Mouse (Mus musculus) heart, embryonic 12.5 days (tissue): ENCODE results near the gene Nek9. TPM values are rescaled to one million over a fixed set of nuclear protein-coding genes. Genes with fewer than 3 reads are reported as not detected.

Experiments
- ATAC-seq: fragments of 200-750 bp; cut with Nextera tagmentation; 2 replicates; pipeline ENCODE4 v1.8.0; 2017; ENCODE audit warnings: moderate TSS enrichment, moderate library complexity; ENCODE audit not compliant: insufficient number of reproducible peaks, low FRiP score
- H3K27ac ChIP-seq: fragments of 300-500 bp; sonication (generic); 2 replicates; pipeline ENCODE4 v1.5.1; 2016; ENCODE audit warnings: mild to moderate bottlenecking, moderate library complexity; ENCODE audit not compliant: poor library complexity, severe bottlenecking
- H3K27me3 ChIP-seq: fragments of 300-500 bp; sonication (generic); replicated peaks from 2 replicates; pipeline ENCODE4 v1.6.1; 2016; ENCODE audit warnings: mild to moderate bottlenecking, moderate library complexity
- H3K36me3 ChIP-seq: fragments of 300-500 bp; sonication (generic); 2 replicates; pipeline ENCODE4 v1.6.1; 2016; ENCODE audit warnings: mild to moderate bottlenecking, moderate library complexity
- H3K4me1 ChIP-seq: fragments of 300-500 bp; sonication (generic); replicated peaks from 2 replicates; pipeline ENCODE4 v1.6.1; 2016; ENCODE audit warnings: mild to moderate bottlenecking
- H3K4me2 ChIP-seq: fragments of 300-500 bp; sonication (generic); 2 replicates; pipeline ENCODE4 v1.6.1; 2016; ENCODE audit warnings: mild to moderate bottlenecking, moderate library complexity
- H3K4me3 ChIP-seq: fragments of 300-500 bp; sonication (generic); 2 replicates; pipeline ENCODE4 v1.5.1; 2016; ENCODE audit warnings: mild to moderate bottlenecking
- H3K9ac ChIP-seq: fragments of 300-500 bp; sonication (generic); 2 replicates; pipeline ENCODE4 v1.6.1; 2016; ENCODE audit warnings: mild to moderate bottlenecking, moderate library complexity
- H3K9me3 ChIP-seq: fragments of 300-500 bp; sonication (generic); replicated peaks from 2 replicates; pipeline ENCODE4 v1.6.1; 2016; ENCODE audit warnings: mild to moderate bottlenecking, moderate library complexity
- WGBS: fragments of 180-500 bp; shearing (Covaris S2); methylation state at CpG from one replicate; pipeline ENCODE4 v1.1.7; 2016; 5-methylcytosine and 5-hydroxymethylcytosine counted together
- polyA plus RNA-seq: library from polyadenylated mRNA; unstranded; fragments of >200 nt; fragmentation: Nextera tagmentation; extraction: Ambion mirVana; gene quantifications from 2 replicates; pipeline ENCODE4 v1.2.1, GENCODE M21; 2016

Nek9 gene
- polyA plus RNA-seq, result 33.8 and 33.9 TPM in 2 replicates

DNA sequence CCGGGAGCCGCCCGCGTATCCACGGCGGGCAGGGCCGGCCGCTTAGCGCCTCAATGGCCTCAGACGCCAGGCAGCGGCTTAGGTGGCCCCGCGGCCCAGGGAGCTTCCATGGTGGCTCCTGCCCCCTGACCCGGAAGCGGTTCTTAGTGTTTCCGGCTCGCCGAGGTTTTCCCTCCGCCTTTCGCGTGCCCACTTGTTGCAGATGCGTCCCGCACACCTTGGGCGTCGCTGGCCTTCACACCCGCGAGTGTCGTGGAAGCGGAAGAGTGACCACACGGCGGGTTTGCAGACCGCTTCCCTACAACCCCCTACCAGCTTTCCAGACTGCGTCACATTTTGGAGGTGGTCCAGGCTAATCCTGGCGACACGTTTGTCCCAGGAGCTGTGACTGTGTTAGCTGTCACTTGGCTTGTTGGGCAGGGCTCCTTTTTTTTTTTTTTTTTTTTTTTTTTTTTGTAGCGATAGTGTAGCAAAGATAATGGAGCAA lies at the start of gene Nek9:
TSS of gene Nek9 (minus strand) at position 120 of the 487 bp plus-strand sequence.
- peak; percentile 88 for ATAC-seq
- H3K4me1 ChIP-seq, result peaks cover 27% of the 10 kb centered on the region

DNA sequence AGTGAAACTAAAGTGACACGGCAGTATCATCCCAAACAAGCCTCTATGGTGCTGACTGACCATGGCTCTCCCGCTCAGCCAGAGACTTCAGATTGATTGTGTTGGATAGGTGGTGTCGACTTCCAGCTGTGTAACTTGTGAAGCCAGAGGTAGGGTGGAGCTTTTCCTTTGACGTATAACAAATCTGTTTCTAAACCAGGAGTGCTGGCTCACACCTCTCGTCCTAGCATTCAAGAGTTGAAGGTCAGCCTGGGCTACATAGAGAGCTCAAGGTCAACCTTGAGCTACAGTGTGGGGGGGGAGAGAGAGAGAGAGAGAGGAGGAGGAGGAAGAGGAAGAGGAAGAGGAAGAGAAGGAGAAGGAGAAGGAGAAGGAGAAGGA lies 46.8 kb upstream of the Nek9 start:
- Histone ChIP-seq H3K4me3 (no peak overlapping the region), H3K4me1 (peaks cover 43% of the 10 kb centered on the region), H3K4me2 (no peak overlapping the region), H3K27me3 (no peaks in the 10 kb centered on the region), H3K9me3 (no peaks in the 10 kb centered on the region), H3K9ac (no peak overlapping the region), H3K27ac (no peak overlapping the region), H3K36me3 (no peaks in the 10 kb centered on the region)
- 33% methylated on average over 5 of the region's 5 CpGs for WGBS
- no peak for ATAC-seq

More for the DNA sequence above, at the start of gene Nek9:
- no peaks in the 10 kb centered on the region for H3K27me3 ChIP-seq
- peaks cover 36% of the 10 kb centered on the region for H3K36me3 ChIP-seq
- peak within 1 kb of the TSS; percentile 91 for H3K4me3 ChIP-seq
- H3K4me2 ChIP-seq, result peak within 1 kb of the TSS; percentile 76
- H3K9ac ChIP-seq, result peak within 1 kb of the TSS; percentile 99
- WGBS, result under 1% methylated on average over 36 of the region's 36 CpGs
- peak within 1 kb of the TSS; percentile 95 for H3K27ac ChIP-seq
- no peaks in the 10 kb centered on the region for H3K9me3 ChIP-seq

DNA sequence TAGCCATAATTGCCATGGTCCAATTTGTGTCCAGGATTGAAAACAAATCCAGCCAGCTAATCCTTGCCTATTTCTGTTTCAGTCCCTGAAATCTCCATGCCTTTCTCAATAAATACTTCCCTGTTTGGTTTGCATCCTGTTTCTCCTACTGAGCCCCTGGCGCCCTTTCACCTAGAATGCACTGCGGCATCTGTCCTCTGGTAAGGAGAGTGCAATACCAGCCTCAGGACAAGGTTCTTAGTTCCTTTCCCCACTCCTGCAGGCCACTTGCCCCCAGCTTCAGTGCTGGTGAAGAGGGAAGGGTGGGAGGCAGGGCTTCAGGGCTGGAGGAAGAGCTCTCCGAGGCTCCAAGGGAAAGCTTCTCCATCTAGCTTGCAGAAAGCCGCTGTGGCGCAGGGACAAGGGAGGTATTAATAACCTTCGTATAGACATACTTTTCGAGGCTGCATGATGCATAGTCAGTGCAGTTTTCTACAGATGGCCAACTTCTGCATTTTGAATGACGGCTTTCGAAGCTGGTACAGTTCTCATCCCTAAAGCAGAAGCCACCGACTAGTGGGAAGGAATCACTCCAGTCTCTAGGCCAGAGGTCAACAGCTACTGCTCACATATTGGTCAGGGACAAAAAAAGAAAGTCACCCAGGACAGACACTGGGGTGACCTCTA lies 46.3 kb upstream of the Nek9 start:
- Histone ChIP-seq H3K4me2 (no peak overlapping the region), H3K36me3 (no peaks in the 10 kb centered on the region), H3K9ac (no peak overlapping the region), H3K27me3 (no peaks in the 10 kb centered on the region), H3K9me3 (no peaks in the 10 kb centered on the region), H3K4me3 (no peak overlapping the region), H3K4me1 (peaks cover 44% of the 10 kb centered on the region), H3K27ac (no peak overlapping the region)
- WGBS, result 68% methylated on average over 10 of the region's 10 CpGs
- ATAC-seq, result no peak

DNA sequence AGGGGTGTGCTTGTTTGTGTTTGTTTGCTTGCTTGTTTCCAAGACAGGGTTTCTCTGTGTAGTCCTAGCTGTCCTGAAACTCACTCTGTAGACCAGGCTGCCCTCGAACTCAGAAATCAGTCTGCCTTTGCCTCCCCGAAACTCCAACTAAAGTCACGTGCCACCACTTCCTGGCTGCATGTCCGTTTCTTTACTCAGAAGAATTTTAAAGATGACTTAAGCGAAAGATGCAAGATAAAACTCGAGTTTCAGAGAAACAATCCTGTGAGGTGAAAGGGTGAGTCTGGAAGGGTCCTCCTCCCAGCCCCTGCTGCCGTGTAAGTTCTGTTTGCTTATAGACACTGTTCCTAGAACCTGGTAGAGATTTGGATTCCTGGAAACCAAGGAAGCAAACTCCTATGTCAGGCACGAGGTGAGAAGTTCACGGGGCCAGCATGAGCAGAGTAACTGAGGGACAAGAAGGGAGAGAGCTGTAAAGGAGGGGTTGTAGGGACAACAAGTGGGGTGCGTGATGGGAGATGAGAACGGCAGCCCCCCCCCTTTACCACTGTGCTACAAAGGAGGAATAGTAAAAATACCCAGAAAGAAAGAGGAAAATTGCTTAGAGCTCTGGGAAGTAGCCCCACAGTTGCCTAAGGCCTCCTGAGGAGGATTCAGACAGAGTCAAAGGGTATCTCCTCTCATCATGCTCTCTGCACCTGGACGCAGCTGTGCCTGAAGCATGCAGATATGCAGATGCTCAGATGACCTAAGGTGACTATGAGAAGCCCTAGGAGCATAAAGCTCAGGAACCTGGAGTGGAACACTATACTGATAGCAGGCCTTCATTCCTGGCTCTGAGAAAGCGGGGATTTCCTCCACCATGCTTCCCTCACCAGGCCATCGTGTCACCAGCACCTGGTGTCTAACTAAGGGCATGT lies 43.9 kb upstream of the Nek9 start:
- 61% methylated on average over 14 of the region's 14 CpGs for WGBS
- H3K4me2 ChIP-seq, result no peak overlapping the region

DNA sequence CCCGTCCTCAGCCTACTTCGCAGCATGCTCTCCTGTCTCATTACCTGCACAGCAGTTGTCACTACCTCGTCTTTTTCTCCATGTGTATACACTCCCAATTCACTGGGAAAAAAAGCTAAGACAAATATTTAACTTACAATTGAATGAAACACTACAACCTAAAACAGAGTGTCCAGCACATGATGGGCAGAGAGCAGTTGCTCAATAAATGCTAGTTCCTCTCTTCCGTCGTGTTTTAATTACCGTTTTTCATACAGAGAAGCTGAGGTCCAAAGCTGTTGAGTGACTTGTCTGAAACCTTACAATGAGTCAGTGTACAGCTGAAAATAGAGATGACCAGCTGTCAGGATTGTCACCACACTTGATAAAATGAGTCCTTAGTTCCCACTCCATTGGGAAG lies 42.4 kb upstream of the Nek9 start:
- ATAC-seq, result no peak
- Histone ChIP-seq H3K4me2 (no peak overlapping the region), H3K4me3 (no peak overlapping the region), H3K27me3 (no peaks in the 10 kb centered on the region), H3K27ac (no peak overlapping the region), H3K36me3 (no peaks in the 10 kb centered on the region), H3K9ac (no peak overlapping the region), H3K9me3 (no peaks in the 10 kb centered on the region), H3K4me1 (peaks cover 27% of the 10 kb centered on the region)
- 86% methylated on average over 6 of the region's 6 CpGs for WGBS

More for the DNA sequence above, 43.9 kb upstream of the Nek9 start:
- no peak for ATAC-seq
- Histone ChIP-seq H3K27me3 (no peaks in the 10 kb centered on the region), H3K36me3 (no peaks in the 10 kb centered on the region), H3K4me3 (no peak overlapping the region), H3K9me3 (no peaks in the 10 kb centered on the region), H3K27ac (no peak overlapping the region), H3K4me1 (peaks cover 28% of the 10 kb centered on the region), H3K9ac (no peak overlapping the region)

DNA sequence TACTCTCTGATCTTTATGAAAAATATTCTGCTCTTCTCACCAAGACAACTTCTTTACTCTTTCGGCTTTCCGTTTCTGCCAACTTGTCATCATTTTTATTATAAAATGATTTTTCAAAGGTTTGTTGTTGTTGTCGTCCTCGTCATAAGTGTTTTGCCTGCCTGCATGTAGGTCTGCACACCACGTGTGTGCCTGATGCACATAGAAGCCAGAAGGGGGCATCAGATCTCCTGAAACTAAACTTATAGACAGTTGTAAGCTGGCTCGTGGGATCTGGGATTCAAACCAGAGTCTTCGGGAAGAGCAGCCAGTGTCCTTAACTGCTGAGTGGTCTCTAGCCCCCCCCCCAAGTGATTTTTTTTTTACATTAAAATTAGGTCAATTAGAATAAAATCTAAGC lies 41.8 kb upstream of the Nek9 start:
- H3K27me3 ChIP-seq, result no peaks in the 10 kb centered on the region
- no peaks in the 10 kb centered on the region for H3K36me3 ChIP-seq
- H3K9ac ChIP-seq, result no peak overlapping the region
- H3K4me1 ChIP-seq, result peaks cover 23% of the 10 kb centered on the region
- no peak overlapping the region for H3K4me3 ChIP-seq
- H3K9me3 ChIP-seq, result no peaks in the 10 kb centered on the region
- WGBS, result 80% methylated on average over 7 of the region's 7 CpGs
- no peak overlapping the region for H3K27ac ChIP-seq
- H3K4me2 ChIP-seq, result no peak overlapping the region
- no peak for ATAC-seq

DNA sequence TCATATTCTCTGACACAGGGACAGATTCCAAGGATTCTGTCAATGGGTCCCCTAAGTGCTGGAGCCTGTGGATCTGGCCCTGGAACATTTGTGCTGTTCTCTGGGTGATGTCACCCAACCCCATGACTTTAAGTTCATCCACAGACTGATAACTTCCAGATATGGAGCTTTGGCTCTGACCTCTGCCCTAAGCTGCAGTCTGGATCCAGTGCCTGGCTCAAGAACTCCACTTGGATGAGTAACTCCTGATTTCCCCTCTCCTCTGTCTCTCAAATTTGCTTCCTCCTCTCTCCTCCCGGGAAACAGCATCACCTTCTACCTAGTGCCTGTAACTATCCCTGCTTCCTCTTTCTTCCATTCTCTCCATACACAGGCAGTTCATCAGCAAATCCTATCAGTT lies 41.1 kb upstream of the Nek9 start:
- Histone ChIP-seq H3K36me3 (no peaks in the 10 kb centered on the region), H3K9me3 (no peaks in the 10 kb centered on the region), H3K4me1 (peaks cover 17% of the 10 kb centered on the region), H3K27me3 (no peaks in the 10 kb centered on the region), H3K4me2 (no peak overlapping the region), H3K27ac (no peak overlapping the region), H3K9ac (no peak overlapping the region), H3K4me3 (no peak overlapping the region)
- 30% methylated on average over 1 of the region's 1 CpGs for WGBS
- no peak for ATAC-seq

DNA sequence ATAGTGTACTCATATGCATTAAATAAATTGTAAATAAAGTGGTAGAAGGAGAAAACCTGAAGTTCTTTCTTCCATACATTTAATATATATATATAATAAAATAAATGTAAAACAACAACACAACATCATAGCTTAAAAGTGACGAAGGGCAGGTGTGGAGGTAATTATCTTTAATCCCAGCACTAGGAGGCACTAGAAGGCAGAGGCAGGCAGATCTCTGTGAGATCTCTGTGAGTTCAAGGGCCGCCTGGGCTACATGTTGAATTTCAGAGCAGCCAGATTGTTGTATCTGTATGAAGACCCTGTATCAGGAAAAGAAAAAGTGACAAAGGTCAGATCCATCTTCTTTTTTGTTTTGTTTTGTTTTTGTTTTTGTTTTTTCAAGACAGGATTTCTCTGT lies 39.1 kb upstream of the Nek9 start:
- H3K27me3 ChIP-seq, result no peaks in the 10 kb centered on the region
- no peaks in the 10 kb centered on the region for H3K9me3 ChIP-seq
- H3K9ac ChIP-seq, result no peak overlapping the region
- no peak overlapping the region for H3K4me3 ChIP-seq
- H3K4me1 ChIP-seq, result peaks cover 13% of the 10 kb centered on the region
- H3K4me2 ChIP-seq, result no peak overlapping the region
- H3K27ac ChIP-seq, result no peak overlapping the region
- ATAC-seq, result no peak
- no peaks in the 10 kb centered on the region for H3K36me3 ChIP-seq
- WGBS, result 79% methylated on average over 2 of the region's 2 CpGs

DNA sequence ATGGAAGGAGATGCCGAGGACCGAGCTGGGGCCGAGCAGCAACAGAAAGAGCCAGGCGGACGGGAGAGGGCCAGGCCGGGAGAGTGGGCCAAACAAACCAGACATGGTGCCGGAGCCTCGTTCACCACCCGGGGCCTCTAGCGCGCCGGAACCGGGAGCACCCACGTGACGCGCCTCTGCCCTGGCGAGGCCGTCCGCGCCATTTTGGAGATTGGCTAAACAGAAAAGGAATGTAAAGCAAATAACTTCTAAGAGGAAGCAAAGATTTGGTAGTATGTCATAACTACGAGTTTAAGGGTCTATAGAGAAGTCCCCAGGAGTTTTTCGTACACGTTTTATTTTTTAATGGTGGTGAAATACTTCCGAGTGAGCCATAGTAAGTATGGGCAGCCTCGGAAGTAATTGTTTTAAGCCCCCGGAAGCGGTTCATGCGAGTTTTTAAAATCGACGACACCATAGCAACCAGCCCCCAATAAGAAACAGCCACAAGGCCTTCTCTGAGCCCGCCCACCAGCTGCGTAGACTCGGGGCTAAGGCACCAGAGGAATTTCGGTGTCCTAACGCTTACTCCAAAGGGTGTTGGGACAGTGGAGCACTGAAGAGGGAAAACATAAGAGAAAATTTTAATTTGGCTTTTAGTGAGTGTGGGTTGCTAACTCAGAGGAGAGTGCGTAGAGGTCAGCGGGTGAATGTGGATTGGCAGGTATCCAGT lies 35.6 kb upstream of the Nek9 start, which contains the start of gene Tmed10:
TSS of gene Tmed10 (minus strand) at position 287 of the 712 bp plus-strand sequence.
- Histone ChIP-seq H3K27ac (peak within 1 kb of the TSS; percentile 79), H3K4me3 (peak within 1 kb of the TSS; percentile 75), H3K27me3 (no peaks in the 10 kb centered on the region), H3K4me2 (peak within 1 kb of the TSS; percentile 81), H3K36me3 (no peaks in the 10 kb centered on the region), H3K9me3 (no peaks in the 10 kb centered on the region), H3K9ac (peak within 1 kb of the TSS; percentile 85), H3K4me1 (peaks cover 21% of the 10 kb centered on the region)
- WGBS, result under 1% methylated on average over 37 of the region's 37 CpGs
- peak; percentile 93 for ATAC-seq

DNA sequence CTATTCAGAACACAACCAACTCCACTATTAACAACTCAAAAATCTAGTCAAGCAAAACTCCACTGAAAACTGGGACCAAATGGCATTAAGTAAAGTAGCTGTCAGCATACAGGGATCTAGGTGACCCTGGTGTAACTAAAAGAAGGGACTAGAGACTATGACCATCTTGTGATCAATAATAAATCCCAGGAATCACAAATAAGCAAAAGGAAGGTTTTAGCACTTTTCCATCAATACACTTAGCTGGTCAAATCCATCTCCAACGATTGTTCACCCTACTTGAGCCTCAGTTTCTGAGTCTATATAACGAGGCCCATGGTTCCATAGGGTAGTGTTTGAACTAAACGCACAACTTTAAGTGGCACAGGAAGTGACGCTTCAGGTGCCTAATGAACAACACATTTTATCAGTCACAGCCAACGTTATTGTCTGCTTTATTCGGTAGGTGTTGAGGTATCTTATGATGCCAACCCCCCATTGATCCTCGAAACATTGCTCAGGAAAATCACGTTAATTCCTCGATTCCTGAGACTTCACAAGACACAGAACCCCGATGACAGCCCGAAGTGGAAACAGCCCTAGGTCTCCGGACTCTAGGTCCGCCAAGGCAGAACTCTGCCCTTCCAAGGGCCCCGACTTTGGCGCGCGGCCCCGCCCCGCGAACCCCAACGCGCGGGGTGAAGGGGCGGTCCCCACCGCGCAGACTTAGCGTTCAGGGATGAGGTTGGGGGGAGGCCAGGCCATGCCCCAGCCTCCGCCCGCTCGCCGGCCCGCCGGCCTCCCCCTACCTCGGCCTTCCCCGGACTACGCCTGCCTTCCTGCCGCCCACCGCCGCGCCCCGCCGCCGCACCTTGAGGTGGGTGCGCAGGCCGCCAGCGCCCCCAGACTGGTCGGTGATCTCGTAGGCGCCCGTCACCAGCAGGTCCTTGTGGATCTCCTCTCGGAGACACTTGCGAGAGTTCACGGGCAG lies 34.7 kb upstream of the Nek9 start:
- peak; percentile 86 for ATAC-seq
- Histone ChIP-seq H3K4me2 (peak overlapping the region; percentile 81), H3K9ac (peak overlapping the region; percentile 85), H3K4me3 (peak overlapping the region; percentile 75), H3K4me1 (peaks cover 26% of the 10 kb centered on the region), H3K27me3 (no peaks in the 10 kb centered on the region), H3K27ac (peak overlapping the region; percentile 79), H3K9me3 (no peaks in the 10 kb centered on the region), H3K36me3 (no peaks in the 10 kb centered on the region)
- under 1% methylated on average over 53 of the region's 53 CpGs for WGBS
